Mouse (Mus musculus) cerebellum, adult 11 months (tissue): Measurements from ENCODE around the gene Pacsin1.
A peak's percentile ranks its signal among the peaks of the same experiment; 100 is the strongest.

Source experiments
- DNase-seq: peaks from one replicate; pipeline ENCODE4 v3.0.0; 2022

Pacsin1 gene

GRCm38 (mm10) chr17:27678924-27679813, 23.9 kb downstream of the Pacsin1 start:
- DNase-seq: no peak

GRCm38 (mm10) chr17:27684886-27685549, 29.7 kb downstream of the Pacsin1 start:
- peak; percentile 72 for DNase-seq

- no peak for DNase-seq
Observed at GRCm38 (mm10) chr17:27685550-27685913, 30.2 kb downstream of the Pacsin1 start.

DNA sequence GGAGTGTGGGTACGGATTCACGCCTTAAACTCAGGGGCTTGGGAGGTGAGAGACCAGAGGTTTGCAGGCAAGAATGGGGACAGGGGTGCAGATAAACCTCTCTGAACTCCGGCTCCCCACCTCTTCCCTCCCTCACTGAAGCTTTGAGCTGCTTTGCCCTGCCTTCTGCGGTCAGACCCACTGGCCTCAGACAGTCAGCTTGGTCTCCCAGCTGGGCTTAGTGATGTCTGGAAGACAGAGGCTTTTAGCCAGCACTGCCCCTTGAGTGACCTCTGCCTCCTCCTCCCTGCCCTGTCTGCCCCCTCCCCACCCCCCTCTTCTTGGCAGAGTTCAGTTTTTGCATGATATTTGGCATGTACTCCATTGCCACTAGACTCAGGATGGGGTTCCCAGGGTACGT, 31.1 kb downstream of the Pacsin1 start:
- no peak for DNase-seq

GRCm38 (mm10) chr17:27690993-27691693, 35.8 kb downstream of the Pacsin1 start:
- DNase-seq: no peak

- DNase-seq: no peak
Observed at GRCm38 (mm10) chr17:27699641-27700244, 44.4 kb downstream of the Pacsin1 start.

- DNase-seq: no peak
Observed at GRCm38 (mm10) chr17:27700812-27701211, 45.5 kb downstream of the Pacsin1 start.

- no peak for DNase-seq
Observed at GRCm38 (mm10) chr17:27701856-27702255, 46.5 kb downstream of the Pacsin1 start.

DNA sequence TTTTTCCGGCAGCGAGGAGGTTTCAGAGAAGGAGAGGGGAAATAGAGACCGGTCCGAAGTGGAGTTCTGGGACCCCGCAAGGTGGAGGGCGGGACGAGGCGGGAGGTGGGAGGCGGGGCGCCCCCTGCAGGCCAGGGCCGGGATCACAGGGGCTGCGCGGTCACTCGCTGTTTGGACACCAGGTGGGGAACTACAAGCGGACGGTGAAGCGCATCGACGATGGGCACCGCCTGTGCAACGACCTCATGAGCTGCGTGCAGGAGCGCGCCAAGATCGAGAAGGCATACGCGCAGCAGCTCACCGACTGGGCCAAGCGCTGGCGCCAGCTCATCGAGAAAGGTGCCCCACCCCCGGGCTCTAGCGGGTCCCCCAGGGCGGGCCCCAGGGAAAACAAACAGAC, 47.2 kb downstream of the Pacsin1 start:
- DNase-seq: peak; percentile 63

DNA sequence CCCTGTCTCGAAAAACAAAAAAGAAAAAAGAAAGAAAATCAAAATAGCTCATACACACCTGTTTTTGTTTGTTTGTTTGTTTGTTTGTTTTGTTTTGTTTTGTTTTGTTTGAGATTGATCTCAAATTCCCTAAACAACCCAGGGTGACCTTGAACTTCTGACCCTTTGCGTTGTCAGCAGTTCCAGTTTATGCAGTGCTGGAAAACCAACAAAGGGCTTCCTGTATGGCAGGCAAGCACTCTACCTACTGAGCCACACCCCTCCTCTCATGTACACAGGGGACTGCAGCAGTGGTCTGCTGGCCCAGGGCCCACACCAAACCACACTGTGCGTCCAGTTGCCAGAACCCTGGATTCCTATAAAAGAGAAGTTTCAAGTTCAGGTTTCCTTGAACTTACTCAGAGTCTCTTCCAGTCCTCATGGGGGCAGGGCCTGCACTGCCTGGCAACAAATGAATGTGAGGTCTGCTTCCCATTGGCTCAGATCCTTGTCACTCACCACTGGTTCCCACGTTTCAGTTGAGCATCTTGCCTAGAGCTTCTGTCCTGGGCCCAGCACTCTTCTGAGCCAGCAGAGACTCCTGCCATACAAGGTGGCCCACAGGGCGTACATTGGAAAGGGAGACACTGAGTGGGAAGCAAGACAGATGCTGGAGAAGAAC, 48.8 kb downstream of the Pacsin1 start:
- no peak for DNase-seq

GRCm38 (mm10) chr17:27705661-27706060, 50.4 kb downstream of the Pacsin1 start:
- no peak for DNase-seq

GRCm38 (mm10) chr17:27707954-27708661, 52.8 kb downstream of the Pacsin1 start:
- no peak for DNase-seq

DNA sequence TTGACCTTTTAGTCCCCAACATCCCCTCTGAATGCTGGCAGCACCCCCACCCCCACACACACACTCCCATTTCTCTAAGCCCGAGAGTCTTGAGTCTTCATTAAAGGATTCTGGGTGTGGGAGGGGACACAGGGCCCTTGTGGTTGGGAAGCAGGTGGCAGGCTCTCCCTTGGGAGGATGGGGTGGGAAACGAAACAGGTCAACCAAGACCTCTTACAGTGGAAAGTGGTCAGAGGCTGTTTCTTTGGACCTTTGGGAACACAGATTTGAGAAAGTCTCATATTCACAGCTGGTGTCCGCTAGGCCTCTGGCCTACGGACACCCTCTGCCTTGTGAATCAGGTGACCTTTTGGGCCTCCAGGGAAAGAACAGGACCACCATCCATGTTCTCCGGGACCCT, 54.3 kb downstream of the Pacsin1 start:
- no peak for DNase-seq

DNA sequence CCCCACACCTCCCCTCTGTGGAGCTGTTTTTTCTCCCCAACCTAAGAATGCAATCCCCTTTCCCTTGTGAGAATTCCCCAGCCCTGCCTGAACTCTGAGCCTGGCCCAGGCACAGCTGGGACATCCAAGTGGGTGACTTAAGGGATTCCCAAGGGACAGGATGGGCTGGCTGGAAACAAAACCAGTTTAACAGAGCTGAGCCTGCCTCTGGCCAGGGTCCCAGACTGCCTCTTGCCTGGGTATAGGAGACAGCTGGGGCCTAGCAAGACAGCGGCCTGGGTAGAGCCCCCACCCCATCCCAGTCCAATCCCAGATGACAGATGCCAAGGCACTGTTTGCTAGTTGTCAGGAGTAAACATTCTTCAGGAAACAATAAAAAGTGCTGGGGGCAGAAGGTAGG, 57.5 kb downstream of the Pacsin1 start:
- DNase-seq: no peak

GRCm38 (mm10) chr17:27716804-27717203, 61.5 kb downstream of the Pacsin1 start:
- DNase-seq: no peak

DNA sequence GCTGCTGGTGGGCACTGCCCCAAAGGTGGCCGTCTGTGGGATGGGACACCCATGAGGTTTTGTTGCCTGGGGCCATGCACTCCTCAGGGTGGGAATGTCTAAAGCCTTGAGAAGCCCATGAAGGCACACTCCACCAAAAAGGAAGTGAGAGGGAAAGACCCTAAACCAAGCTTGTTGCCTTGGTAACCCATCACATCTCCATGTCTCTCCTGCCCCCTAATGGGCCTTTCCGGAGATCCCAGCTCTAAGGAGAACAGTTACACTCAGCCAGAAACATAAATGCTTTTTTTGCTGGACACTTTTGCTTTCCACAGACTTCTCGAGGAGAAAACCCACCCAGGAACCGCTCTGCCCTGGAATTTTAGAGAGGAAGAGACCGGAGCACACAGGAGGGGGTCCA, 62.9 kb downstream of the Pacsin1 start:
- DNase-seq: no peak

- no peak for DNase-seq
Observed at GRCm38 (mm10) chr17:27719663-27720062, 64.4 kb downstream of the Pacsin1 start.

DNA sequence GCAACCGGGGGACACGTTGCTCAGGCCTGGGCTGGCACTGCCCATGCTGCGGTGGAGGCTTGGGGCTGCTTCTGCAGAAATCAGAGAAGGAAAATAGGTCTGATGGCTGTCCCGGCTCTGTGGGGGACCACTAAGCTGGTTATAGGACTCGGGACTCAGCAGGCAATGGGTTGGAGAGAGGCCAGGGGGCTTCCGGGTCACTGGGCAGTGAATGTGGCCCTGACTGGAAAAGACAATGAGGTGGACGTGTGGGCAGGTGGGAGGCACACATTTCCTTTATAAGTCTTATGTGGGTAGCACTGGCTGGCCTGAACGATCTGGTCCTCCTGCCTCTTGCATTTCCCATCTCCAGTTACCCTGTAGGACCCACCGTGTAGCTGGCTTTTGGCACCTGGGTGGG, 65.0 kb downstream of the Pacsin1 start:
- no peak for DNase-seq

DNA sequence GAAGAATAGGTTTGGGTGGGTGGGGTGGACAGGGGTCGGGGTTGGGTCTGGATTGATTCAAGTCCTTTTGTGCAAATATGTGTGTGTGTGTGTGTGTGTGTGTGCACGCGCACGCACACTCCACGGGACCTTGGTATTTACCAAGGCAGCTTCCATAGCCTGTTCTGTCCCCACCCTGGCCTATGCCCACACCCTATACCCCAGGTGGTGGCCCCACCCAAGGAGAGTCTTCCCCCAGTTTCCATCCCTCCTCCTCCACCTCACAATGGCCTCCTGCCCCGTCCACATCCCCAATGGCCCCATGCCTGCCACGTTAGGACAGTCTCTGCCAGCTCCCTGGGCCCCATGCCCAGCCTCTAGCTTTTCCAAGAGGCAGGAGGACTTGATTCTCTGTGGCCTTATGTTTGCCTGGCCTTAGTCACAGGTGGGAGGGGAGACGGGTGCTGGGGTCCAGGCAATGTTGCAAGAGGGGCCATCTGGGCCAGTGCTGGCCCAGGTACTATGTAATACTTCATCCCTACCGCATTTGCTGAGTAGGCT, 65.9 kb downstream of the Pacsin1 start:
- peak; percentile 83 for DNase-seq

- DNase-seq: no peak
Observed at GRCm38 (mm10) chr17:27724327-27724726, 69.0 kb downstream of the Pacsin1 start.

GRCm38 (mm10) chr17:27725011-27725410, 69.7 kb downstream of the Pacsin1 start:
- no peak for DNase-seq

DNA sequence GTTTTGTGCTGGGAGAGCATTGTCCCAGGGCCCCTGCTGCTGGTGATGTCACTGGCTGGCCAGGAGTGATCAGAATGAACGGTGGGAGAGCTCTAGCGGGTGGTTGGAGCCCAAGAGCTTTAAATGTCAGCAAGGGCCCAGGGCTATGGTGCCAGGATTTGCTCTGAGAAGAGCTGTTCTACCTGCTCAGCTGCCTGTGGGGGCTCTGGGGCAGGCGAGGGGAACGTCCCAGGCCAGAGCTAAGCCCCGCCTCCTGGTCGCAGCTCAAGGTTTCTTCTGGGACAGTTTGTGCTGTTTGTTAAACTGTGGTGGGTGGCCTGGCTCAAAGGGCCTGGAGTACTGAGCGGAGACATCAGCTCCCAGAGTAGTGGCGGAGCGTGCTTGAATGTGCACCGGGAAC, 70.1 kb downstream of the Pacsin1 start:
- no peak for DNase-seq
